Mouse (Mus musculus): ENCODE measurements around the gene A730049H05Rik.

GRCm38 (mm10) chr6:92850250-92850649, 34.0 kb downstream of the A730049H05Rik start:
- TF ChIP-seq CTCF (IDR thresholded peaks at IDR 0.05; ENCODE audit: borderline replicate concordance, extremely low read depth, insufficient read depth, insufficient read length) (no peak), POLR2A (IDR thresholded peaks at IDR 0.05; ENCODE audit: borderline replicate concordance, extremely low read depth, insufficient read depth, insufficient read length, poor library complexity, severe bottlenecking) (no peak)

Data from brain, embryonic 14.5 days (tissue).